Mouse (Mus musculus): ENCODE measurements around the gene Gpsm1. TPM values are rescaled to one million over a fixed set of nuclear protein-coding genes. Genes with fewer than 3 reads are reported as not detected.

Gpsm1 gene
- 0.64 TPM for polyA plus RNA-seq (2014; fragmentation: Illumina TruSeq; extraction: RNeasy Lipid Tissue Mini Kit (QIAGEN cat#74804); ENCODE audit: low read depth, low replicate concordance)

GRCm38 (mm10) chr2:26315072-26315924, at the start of gene Gpsm1:
Gpsm1 (plus strand) TSS chr2:26315515.

GRCm38 (mm10) chr2:26294457-26294856, 20.9 kb upstream of the Gpsm1 start, which contains the start of gene Ccdc187:
Ccdc187 (minus strand) TSS chr2:26294557.

GRCm38 (mm10) chr2:26351358-26352290, 36.3 kb downstream of the Gpsm1 start, which contains the start of gene Dnlz:
Dnlz (minus strand) TSS chr2:26352110.

GRCm38 (mm10) chr2:26360772-26361171, 45.5 kb downstream of the Gpsm1 start, which contains the start of gene Card9:
Card9 (minus strand) TSS chr2:26360918.

GRCm38 (mm10) chr2:26380131-26380771, 64.9 kb downstream of the Gpsm1 start, which contains the start of gene Snapc4:
Snapc4 (minus strand) TSS chr2:26380653.

GRCm38 (mm10) chr2:26389154-26389690, 73.9 kb downstream of the Gpsm1 start, which contains the start of the genes Entr1 and Pmpca:
Entr1 (minus strand) TSS chr2:26389316.
Pmpca (plus strand) TSS chr2:26389339.

Other genes with a start within 250 kb of the Gpsm1 start
- 17.0 TPM for gene Nacc2, start 192.3 kb upstream of the Gpsm1 start, polyA plus RNA-seq (2014; fragmentation: Illumina TruSeq; extraction: RNeasy Lipid Tissue Mini Kit (QIAGEN cat#74804); ENCODE audit: low read depth, low replicate concordance)
- not detected for gene Lhx3, start 107.2 kb upstream of the Gpsm1 start, polyA plus RNA-seq (2014; fragmentation: Illumina TruSeq; extraction: RNeasy Lipid Tissue Mini Kit (QIAGEN cat#74804); ENCODE audit: low read depth, low replicate concordance)
- 21.0 TPM for gene Qsox2, start 78.0 kb upstream of the Gpsm1 start, polyA plus RNA-seq (2014; fragmentation: Illumina TruSeq; extraction: RNeasy Lipid Tissue Mini Kit (QIAGEN cat#74804); ENCODE audit: low read depth, low replicate concordance)
- gene Ccdc187, start 21.0 kb upstream of the Gpsm1 start, polyA plus RNA-seq (2014; fragmentation: Illumina TruSeq; extraction: RNeasy Lipid Tissue Mini Kit (QIAGEN cat#74804); ENCODE audit: low read depth, low replicate concordance) = 0.29 TPM
- 1.4 TPM for gene Dnlz, start 36.6 kb downstream of the Gpsm1 start, polyA plus RNA-seq (2014; fragmentation: Illumina TruSeq; extraction: RNeasy Lipid Tissue Mini Kit (QIAGEN cat#74804); ENCODE audit: low read depth, low replicate concordance)
- gene Card9, start 45.4 kb downstream of the Gpsm1 start, polyA plus RNA-seq (2014; fragmentation: Illumina TruSeq; extraction: RNeasy Lipid Tissue Mini Kit (QIAGEN cat#74804); ENCODE audit: low read depth, low replicate concordance) = not detected
- 13.1 TPM for gene Snapc4, start 65.1 kb downstream of the Gpsm1 start, polyA plus RNA-seq (2014; fragmentation: Illumina TruSeq; extraction: RNeasy Lipid Tissue Mini Kit (QIAGEN cat#74804); ENCODE audit: low read depth, low replicate concordance)
- gene Entr1, start 73.8 kb downstream of the Gpsm1 start, polyA plus RNA-seq (2014; fragmentation: Illumina TruSeq; extraction: RNeasy Lipid Tissue Mini Kit (QIAGEN cat#74804); ENCODE audit: low read depth, low replicate concordance) = 36.0 TPM
- 199 TPM for gene Pmpca, start 73.8 kb downstream of the Gpsm1 start, polyA plus RNA-seq (2014; fragmentation: Illumina TruSeq; extraction: RNeasy Lipid Tissue Mini Kit (QIAGEN cat#74804); ENCODE audit: low read depth, low replicate concordance)
- 9.9 TPM for gene Inpp5e, start 93.7 kb downstream of the Gpsm1 start, polyA plus RNA-seq (2014; fragmentation: Illumina TruSeq; extraction: RNeasy Lipid Tissue Mini Kit (QIAGEN cat#74804); ENCODE audit: low read depth, low replicate concordance)
- 52.7 TPM for gene Sec16a, start 129.7 kb downstream of the Gpsm1 start, polyA plus RNA-seq (2014; fragmentation: Illumina TruSeq; extraction: RNeasy Lipid Tissue Mini Kit (QIAGEN cat#74804); ENCODE audit: low read depth, low replicate concordance)
- gene Notch1, start 201.1 kb downstream of the Gpsm1 start, polyA plus RNA-seq (2014; fragmentation: Illumina TruSeq; extraction: RNeasy Lipid Tissue Mini Kit (QIAGEN cat#74804); ENCODE audit: low read depth, low replicate concordance) = 2.2 TPM